Mouse (Mus musculus) liver, embryonic 14.5 days (tissue): Measurements from ENCODE around the gene Ccdc92b. TPM values are rescaled to one million over a fixed set of nuclear protein-coding genes. Genes with fewer than 3 reads are reported as not detected.

Experiments
- ATAC-seq: fragments of 200-750 bp; cut with Nextera tagmentation; 2 replicates; pipeline ENCODE4 v1.8.0; 2017; ENCODE audit warnings: moderate number of reproducible peaks, mild to moderate bottlenecking, moderate library complexity; ENCODE audit not compliant: insufficient read depth
- DNase-seq, 3 experiments: peaks; one replicate each; pipeline ENCODE4 v3.0.0-alpha.2; 2012 to 2013; ENCODE audit warnings: low read depth in 3 of 3, low spot score in 3 of 3
- H3K27ac ChIP-seq: fragments of 300-500 bp; sonication (generic); 2 replicates; pipeline ENCODE4 v1.5.1; 2014; ENCODE audit warnings: moderate library complexity, mild to moderate bottlenecking, control low read depth, inconsistent platforms
- H3K27me3 ChIP-seq: fragments of 300-500 bp; sonication (generic); 2 replicates; pipeline ENCODE4 v1.6.1; 2014; ENCODE audit warnings: mild to moderate bottlenecking, low read length, moderate library complexity; ENCODE audit not compliant: control insufficient read depth, insufficient read depth
- H3K36me3 ChIP-seq: fragments of 300-500 bp; sonication (generic); replicated peaks from 2 replicates; pipeline ENCODE4 v1.6.1; 2014; ENCODE audit warnings: low read depth; ENCODE audit not compliant: control insufficient read depth, insufficient read depth
- H3K4me1 ChIP-seq, 2 experiments: fragments of 200-500 bp in 1 of 2; fragments of 300-500 bp in 1 of 2; sonication (generic) in 1 of 2; replicated peaks; 2 replicates each; pipeline ENCODE4 v1.6.1; 2012 to 2014; ENCODE audit warnings: antibody characterized with exemption in 1 of 2, inconsistent platforms in 1 of 2, low read length in 1 of 2; ENCODE audit not compliant: control insufficient read depth in 2 of 2, insufficient read depth in 2 of 2
- H3K4me2 ChIP-seq: fragments of 300-500 bp; sonication (generic); 2 replicates; pipeline ENCODE4 v1.6.1; 2014; ENCODE audit warnings: low read depth, mild to moderate bottlenecking, control low read depth, moderate library complexity
- H3K4me3 ChIP-seq, 2 experiments: fragments of 200-500 bp in 1 of 2; fragments of 300-500 bp in 1 of 2; sonication (generic) in 1 of 2; 2 replicates each; pipeline ENCODE4 v1.5.1; 2012 to 2014; ENCODE audit warnings: low read depth in 2 of 2, low read length in 2 of 2, mild to moderate bottlenecking in 2 of 2, control low read depth in 1 of 2, inconsistent platforms in 1 of 2, moderate library complexity in 1 of 2; ENCODE audit not compliant: insufficient read depth in 1 of 2
- H3K9ac ChIP-seq: fragments of 300-500 bp; sonication (generic); replicated peaks from 2 replicates; pipeline ENCODE4 v1.6.1; 2014; ENCODE audit warnings: mild to moderate bottlenecking, control low read depth, moderate library complexity
- H3K9me3 ChIP-seq: fragments of 300-500 bp; sonication (generic); 2 replicates; pipeline ENCODE4 v1.6.1; 2016; ENCODE audit warnings: low read length, mixed read lengths; ENCODE audit not compliant: control insufficient read depth
- CTCF ChIP-seq: IDR thresholded peaks from 2 replicates; pipeline ENCODE4 v1.5.1; 2016; ENCODE audit warnings: antibody characterized with exemption, low read depth, control low read depth
- EP300 ChIP-seq: IDR thresholded peaks from 2 replicates; pipeline ENCODE4 v1.6.1; 2016; ENCODE audit warnings: antibody characterized with exemption, low read depth
- WGBS: fragments of 180-500 bp; shearing (Covaris S2); extraction: QIAGEN DNeasy Blood & Tissue Kit; methylation state at CpG from one replicate; pipeline ENCODE4 v1.1.7; 2014; ENCODE audit not compliant: insufficient replicate concordance; 5-methylcytosine and 5-hydroxymethylcytosine counted together
- polyA plus RNA-seq, 2 experiments: library from polyadenylated mRNA; depleted of rRNA in 1 of 2; stranded (reverse) in 1 of 2; unstranded in 1 of 2; fragments of >200 nt; fragmentation: Nextera tagmentation in 1 of 2; extraction: Ambion mirVana in 1 of 2; gene quantifications; 2 replicates each; pipeline versions ENCODE4 v1.2.1 to v1.2.3; 2012 to 2014

The Ccdc92b gene
- polyA plus RNA-seq, 2 experiments = 10.2 to 12.7 TPM

- Histone ChIP-seq H3K27ac (no peak overlapping the region), H3K4me1 (peaks cover 0 to 15% of the 10 kb centered on the region in 2 experiments; a peak in 2 of 4 replicates), H3K9me3 (no peaks in the 10 kb centered on the region), H3K4me2 (no peak overlapping the region), H3K4me3 (no peak overlapping the region), H3K9ac (no peak overlapping the region), H3K36me3 (no peaks in the 10 kb centered on the region), H3K27me3 (peaks cover 26% of the 10 kb centered on the region)
- DNase-seq = no peak
- WGBS = 61% methylated on average over 10 of the region's 10 CpGs
- no peak for ATAC-seq
- TF ChIP-seq CTCF (no peak), EP300 (no peak)
Measured at GRCm38 (mm10) chr11:74584946-74585723, 34.3 kb upstream of the Ccdc92b start.

- H3K9ac ChIP-seq = no peak overlapping the region
- H3K9me3 ChIP-seq = no peaks in the 10 kb centered on the region
- no peak overlapping the region for H3K4me3 ChIP-seq
- peaks cover 38% of the 10 kb centered on the region for H3K27me3 ChIP-seq
- DNase-seq (no peak), ATAC-seq (no peak)
- H3K27ac ChIP-seq = no peak overlapping the region
- no peak overlapping the region for H3K4me2 ChIP-seq
- WGBS = 42% methylated on average over 5 of the region's 5 CpGs
- no peak for TF ChIP-seq EP300
- TF ChIP-seq CTCF = no peak
- no peaks in the 10 kb centered on the region for H3K36me3 ChIP-seq
- H3K4me1 ChIP-seq = peaks cover 0 to 15% of the 10 kb centered on the region in 2 experiments; a peak in 2 of 4 replicates
Measured at GRCm38 (mm10) chr11:74586401-74586800, 33.0 kb upstream of the Ccdc92b start.

DNA sequence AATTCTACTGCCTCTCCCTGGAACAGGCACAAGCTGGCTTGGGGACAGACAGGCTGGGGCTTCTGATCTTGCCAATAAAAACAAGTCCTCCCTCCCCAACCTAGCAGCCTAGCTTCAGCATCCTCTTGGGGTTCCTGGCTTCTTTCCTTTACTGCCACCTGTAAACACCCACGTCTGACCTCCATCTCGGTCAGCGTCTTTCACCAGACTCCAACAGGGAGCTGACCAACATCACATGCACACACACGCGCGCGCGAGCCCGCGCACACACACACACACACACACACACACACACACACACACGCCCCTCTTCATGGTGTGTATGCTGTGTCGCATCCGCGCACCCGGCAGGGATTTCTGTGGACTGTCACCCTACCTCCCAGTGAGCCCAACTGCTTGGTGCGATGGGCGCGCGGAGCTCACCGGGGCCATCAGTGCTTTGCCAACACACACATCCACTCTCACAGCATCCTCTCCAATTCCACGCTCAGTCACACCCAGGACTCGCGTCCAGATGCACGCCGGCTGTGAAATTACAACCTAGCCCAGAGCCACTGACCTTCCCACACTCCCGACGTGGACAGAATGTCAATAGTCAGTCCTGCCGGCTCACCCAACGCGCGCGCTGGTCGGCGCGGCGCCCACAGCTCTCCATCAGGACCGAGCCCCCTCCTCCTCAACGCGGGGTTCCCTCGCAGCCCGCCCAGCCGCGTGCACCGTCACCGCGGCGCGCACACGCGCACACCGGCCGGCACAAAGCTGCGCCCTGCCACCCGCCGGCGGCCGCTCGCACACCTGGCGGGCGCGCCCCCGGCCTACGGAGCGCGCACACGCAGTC lies 29.8 kb upstream of the Ccdc92b start:
- 4% methylated on average over 66 of the region's 66 CpGs for WGBS
- DNase-seq (no peak), ATAC-seq (no peak)
- H3K36me3 ChIP-seq = no peaks in the 10 kb centered on the region
- H3K4me1 ChIP-seq = no peaks in the 10 kb centered on the region
- H3K4me2 ChIP-seq = peak overlapping the region; percentile 18; the same call in 1 of the 2 replicates
- peaks cover 51% of the 10 kb centered on the region for H3K27me3 ChIP-seq
- no peak overlapping the region for H3K27ac ChIP-seq
- TF ChIP-seq EP300 = no peak
- TF ChIP-seq CTCF = no peak
- no peak overlapping the region for H3K9ac ChIP-seq
- H3K9me3 ChIP-seq = no peaks in the 10 kb centered on the region
- no peak overlapping the region for H3K4me3 ChIP-seq

DNA sequence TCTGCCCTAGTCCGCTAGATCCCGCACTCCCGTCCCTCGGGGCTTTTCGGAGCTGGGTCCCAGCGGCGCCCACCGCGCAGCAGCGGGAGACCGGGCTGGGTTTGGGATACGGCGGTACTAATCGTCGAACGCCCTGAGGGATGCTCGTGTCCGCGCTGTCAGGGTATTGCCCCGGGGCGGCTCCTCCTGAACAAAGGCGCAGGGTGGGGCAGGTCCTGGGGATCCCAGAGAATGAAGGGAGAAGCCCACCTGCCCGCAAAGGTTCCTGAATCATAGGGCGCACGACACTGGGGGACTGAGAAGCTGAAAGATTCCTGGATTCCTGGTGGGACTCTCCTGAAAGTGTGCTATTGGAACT lies 29.2 kb upstream of the Ccdc92b start:
- no peak for ATAC-seq

DNA sequence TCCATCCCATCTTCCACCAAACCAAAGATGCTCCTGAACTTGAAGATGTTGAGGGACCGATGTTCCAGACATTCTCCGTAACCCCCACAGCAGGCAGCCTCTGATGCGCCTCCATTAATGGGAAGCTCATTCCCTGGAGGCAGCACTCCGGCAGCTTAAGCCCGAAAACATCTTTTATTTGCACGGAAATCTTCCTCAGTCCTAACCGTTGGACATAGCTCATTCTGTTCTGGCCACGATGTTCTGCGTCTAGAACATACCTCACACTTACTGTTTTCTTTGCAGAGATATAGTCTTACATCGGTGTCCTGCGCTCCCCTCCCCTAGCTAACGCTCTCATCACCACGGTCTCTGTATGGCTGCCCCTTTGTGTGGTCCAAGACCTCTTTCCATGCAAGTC lies 28.7 kb upstream of the Ccdc92b start:
- no peak overlapping the region for H3K27ac ChIP-seq
- peaks cover 51% of the 10 kb centered on the region for H3K27me3 ChIP-seq
- no peak overlapping the region for H3K4me2 ChIP-seq
- no peak for ATAC-seq
- TF ChIP-seq EP300 (no peak), CTCF (no peak)
- H3K9ac ChIP-seq = no peak overlapping the region
- no peaks in the 10 kb centered on the region for H3K36me3 ChIP-seq
- DNase-seq = no peak
- WGBS = 37% methylated on average over 13 of the region's 13 CpGs
- no peaks in the 10 kb centered on the region for H3K4me1 ChIP-seq
- no peak overlapping the region for H3K4me3 ChIP-seq
- H3K9me3 ChIP-seq = no peaks in the 10 kb centered on the region

More for the DNA sequence above, 29.2 kb upstream of the Ccdc92b start:
- no peak for DNase-seq
- H3K27ac ChIP-seq = no peak overlapping the region
- H3K27me3 ChIP-seq = peaks cover 51% of the 10 kb centered on the region
- H3K36me3 ChIP-seq = no peaks in the 10 kb centered on the region
- H3K4me1 ChIP-seq = no peaks in the 10 kb centered on the region
- TF ChIP-seq CTCF (no peak), EP300 (no peak)
- peak overlapping the region; percentile 18; the same call in 1 of the 2 replicates for H3K4me2 ChIP-seq
- WGBS = 2% methylated on average over 25 of the region's 25 CpGs
- H3K9me3 ChIP-seq = no peaks in the 10 kb centered on the region
- H3K4me3 ChIP-seq = no peak overlapping the region
- H3K9ac ChIP-seq = no peak overlapping the region
